Mouse (Mus musculus) erythroblast, embryonic 14.5 days (primary cell): Measurements from ENCODE around the gene Apom. TPM values are rescaled to one million over a fixed set of nuclear protein-coding genes. Genes with fewer than 3 reads are reported as not detected.

Experiments
- H3K27me3 ChIP-seq: 2 replicates; pipeline ENCODE4 v1.6.1; 2012; ENCODE audit warnings: inconsistent platforms; ENCODE audit not compliant: control insufficient read depth
- H3K36me3 ChIP-seq: 2 replicates; pipeline ENCODE4 v1.6.1; 2012; ENCODE audit warnings: mild to moderate bottlenecking, inconsistent platforms; ENCODE audit not compliant: control insufficient read depth
- H3K4me1 ChIP-seq: 2 replicates; pipeline ENCODE4 v1.6.1; 2012; ENCODE audit warnings: inconsistent platforms; ENCODE audit not compliant: control insufficient read depth
- H3K4me3 ChIP-seq: replicated peaks from 2 replicates; pipeline ENCODE3; 2012; ENCODE audit warnings: moderate library complexity, mild to moderate bottlenecking, inconsistent platforms
- H3K9me3 ChIP-seq: 2 replicates; pipeline ENCODE4 v1.6.1; 2012; ENCODE audit warnings: low read length, inconsistent platforms, mixed read lengths; ENCODE audit not compliant: control insufficient read depth
- GATA1 ChIP-seq: IDR thresholded peaks from 2 replicates; pipeline ENCODE4 v1.6.1; 2012; ENCODE audit warnings: low read length, inconsistent platforms, mixed read lengths
- TAL1 ChIP-seq: IDR thresholded peaks from 3 replicates; pipeline ENCODE4 v1.6.1; 2012; ENCODE audit warnings: low read length, inconsistent platforms, mixed read lengths
- polyA plus RNA-seq: library from polyadenylated mRNA; stranded (reverse); fragments of >175 nt; gene quantifications from 2 replicates; pipeline ENCODE4 v1.2.3, GENCODE M21; 2012

Gene Apom
- polyA plus RNA-seq, 1 experiment, result 0.10 TPM

- no peak for TF ChIP-seq GATA1
- no peak for TF ChIP-seq TAL1
- H3K9me3 ChIP-seq, result no peaks in the 10 kb centered on the region
- H3K27me3 ChIP-seq, result no peaks in the 10 kb centered on the region
- peaks cover 99% of the 10 kb centered on the region for H3K36me3 ChIP-seq
- H3K4me1 ChIP-seq, result peaks cover 18% of the 10 kb centered on the region
- H3K4me3 ChIP-seq, result no peak overlapping the region
These were observed 22.1 kb upstream of the Apom start for GRCm38 (mm10) chr17:35153931-35154330.

DNA sequence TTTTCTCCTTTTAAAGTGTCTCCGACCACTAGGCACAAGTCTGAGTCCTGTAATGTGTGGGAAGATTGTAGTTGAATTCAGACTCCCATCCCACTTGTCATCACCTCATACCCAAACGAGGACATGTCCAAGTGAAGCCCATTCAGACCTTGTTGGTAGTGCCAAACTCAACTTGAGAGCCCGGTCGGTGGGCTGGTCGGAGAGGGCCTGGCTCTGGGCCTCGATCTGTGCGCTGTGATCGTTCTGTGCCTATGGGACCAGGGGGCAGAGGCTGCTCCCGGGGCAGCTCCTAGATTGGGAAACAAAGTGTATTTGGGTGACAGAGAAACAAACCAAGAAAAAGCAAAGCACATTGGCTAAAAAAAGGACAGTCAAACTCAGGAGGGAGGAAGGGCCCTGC is 21.2 kb upstream of the Apom start:
- H3K4me1 ChIP-seq, result peaks cover 18% of the 10 kb centered on the region
- H3K36me3 ChIP-seq, result peaks cover 99% of the 10 kb centered on the region
- no peak for TF ChIP-seq TAL1
- no peak for TF ChIP-seq GATA1

GRCm38 (mm10) chr17:35152121-35152520 is 20.3 kb upstream of the Apom start:
- peaks cover 99% of the 10 kb centered on the region for H3K36me3 ChIP-seq
- H3K27me3 ChIP-seq, result no peaks in the 10 kb centered on the region
- TF ChIP-seq TAL1 (no peak), GATA1 (no peak)
- H3K4me1 ChIP-seq, result peaks cover 18% of the 10 kb centered on the region
- H3K4me3 ChIP-seq, result no peak overlapping the region
- H3K9me3 ChIP-seq, result no peaks in the 10 kb centered on the region

More for the DNA sequence above, 21.2 kb upstream of the Apom start:
- H3K4me3 ChIP-seq, result no peak overlapping the region
- no peaks in the 10 kb centered on the region for H3K9me3 ChIP-seq
- no peaks in the 10 kb centered on the region for H3K27me3 ChIP-seq

- no peak for TF ChIP-seq GATA1
- TF ChIP-seq TAL1, result no peak
- H3K27me3 ChIP-seq, result no peaks in the 10 kb centered on the region
- H3K4me1 ChIP-seq, result peaks cover 18% of the 10 kb centered on the region
- no peak overlapping the region for H3K4me3 ChIP-seq
- peaks cover 6% of the 10 kb centered on the region for H3K9me3 ChIP-seq
- peaks cover 99% of the 10 kb centered on the region for H3K36me3 ChIP-seq
These were observed 16.2 kb upstream of the Apom start for GRCm38 (mm10) chr17:35147922-35148639.

DNA sequence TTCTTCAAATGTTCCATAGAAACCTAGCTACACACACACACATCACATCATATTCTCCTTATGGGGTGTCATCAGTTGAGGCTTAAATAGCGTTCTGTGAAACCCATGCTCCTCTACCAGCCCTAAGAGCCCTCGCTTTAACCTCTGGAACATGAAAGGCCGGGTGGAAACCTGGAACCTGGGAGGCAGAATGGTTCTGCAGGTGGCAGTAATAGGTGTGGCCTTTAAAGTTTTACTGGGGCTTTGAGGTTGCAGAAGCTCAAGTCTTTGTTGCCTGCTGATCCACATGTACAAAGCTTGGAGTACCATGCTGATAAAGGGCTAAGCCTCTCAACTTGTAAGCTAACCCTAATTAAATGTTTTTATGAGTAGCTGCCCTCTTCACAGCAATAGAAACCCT is 15.5 kb upstream of the Apom start:
- Histone ChIP-seq H3K4me3 (no peak overlapping the region), H3K4me1 (peaks cover 15% of the 10 kb centered on the region), H3K27me3 (no peaks in the 10 kb centered on the region), H3K36me3 (peaks cover 99% of the 10 kb centered on the region), H3K9me3 (peaks cover 9% of the 10 kb centered on the region)
- TF ChIP-seq TAL1 (no peak), GATA1 (no peak)

- H3K4me3 ChIP-seq, result no peak overlapping the region
- peaks cover 99% of the 10 kb centered on the region for H3K36me3 ChIP-seq
- TF ChIP-seq GATA1 (no peak), TAL1 (no peak)
- H3K9me3 ChIP-seq, result peaks cover 9% of the 10 kb centered on the region
- H3K4me1 ChIP-seq, result peaks cover 9% of the 10 kb centered on the region
- no peaks in the 10 kb centered on the region for H3K27me3 ChIP-seq
These were observed 14.3 kb upstream of the Apom start for GRCm38 (mm10) chr17:35146139-35146538.

GRCm38 (mm10) chr17:35141971-35142370 is 10.1 kb upstream of the Apom start:
- peaks cover 9% of the 10 kb centered on the region for H3K9me3 ChIP-seq
- peaks cover 95% of the 10 kb centered on the region for H3K36me3 ChIP-seq
- peaks cover 9% of the 10 kb centered on the region for H3K4me1 ChIP-seq
- TF ChIP-seq TAL1, result no peak
- no peak for TF ChIP-seq GATA1
- H3K27me3 ChIP-seq, result no peaks in the 10 kb centered on the region
- H3K4me3 ChIP-seq, result no peak overlapping the region

DNA sequence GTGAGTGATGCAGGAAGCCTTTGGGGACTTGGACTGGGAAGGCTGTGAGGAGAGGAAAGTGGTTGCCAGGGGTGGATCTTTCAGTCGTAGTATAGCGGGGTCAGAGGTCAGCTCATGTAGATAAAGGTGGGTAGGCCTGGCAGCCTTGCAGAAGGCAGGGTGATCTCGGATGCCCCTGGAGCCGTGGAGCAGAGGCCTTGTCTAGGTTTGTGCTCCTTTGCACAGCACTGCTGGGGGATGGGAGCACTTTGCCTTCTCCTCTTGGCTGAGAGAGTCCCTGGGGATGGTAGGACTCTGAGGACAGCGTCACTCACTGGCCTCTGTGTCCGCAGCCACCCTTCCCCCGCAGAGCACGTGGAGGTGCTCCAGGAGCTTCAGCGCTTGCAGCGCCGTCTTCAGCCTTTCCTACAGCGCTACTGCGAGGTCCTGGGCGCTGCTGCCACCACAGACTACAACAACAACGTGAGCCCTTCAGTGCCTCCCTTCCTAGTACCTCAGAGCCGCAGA is 8.7 kb upstream of the Apom start:
- H3K27me3 ChIP-seq, result no peaks in the 10 kb centered on the region
- H3K4me3 ChIP-seq, result no peak overlapping the region
- no peak for TF ChIP-seq TAL1
- no peak for TF ChIP-seq GATA1
- peaks cover 83% of the 10 kb centered on the region for H3K36me3 ChIP-seq
- peaks cover 23% of the 10 kb centered on the region for H3K4me1 ChIP-seq
- peaks cover 9% of the 10 kb centered on the region for H3K9me3 ChIP-seq

DNA sequence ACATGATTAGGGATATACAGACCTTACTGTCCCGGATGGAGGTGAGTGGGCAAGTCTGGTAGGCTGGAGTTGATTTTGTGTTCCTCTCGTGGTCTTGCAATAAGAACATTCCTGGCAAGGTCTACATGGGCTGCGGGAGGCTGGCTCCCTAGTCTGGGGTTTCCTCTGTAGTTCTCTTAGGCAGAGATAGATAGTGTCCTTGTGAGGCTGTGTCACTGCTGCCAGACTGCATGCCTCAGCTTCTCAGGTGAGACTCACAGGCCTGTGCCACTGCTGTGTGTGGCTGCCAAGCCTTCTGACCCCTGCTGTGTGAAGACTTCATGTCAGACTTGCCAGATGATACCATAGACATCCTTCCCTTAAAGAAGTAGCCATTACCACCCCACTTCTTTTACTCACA is 7.4 kb upstream of the Apom start:
- H3K4me3 ChIP-seq, result no peak overlapping the region
- H3K9me3 ChIP-seq, result peaks cover 9% of the 10 kb centered on the region
- H3K36me3 ChIP-seq, result peaks cover 70% of the 10 kb centered on the region
- no peaks in the 10 kb centered on the region for H3K27me3 ChIP-seq
- TF ChIP-seq GATA1 (no peak), TAL1 (no peak)
- peaks cover 26% of the 10 kb centered on the region for H3K4me1 ChIP-seq
